Mouse (Mus musculus): Measurements from ENCODE around the gene Ube2f.

The Ube2f gene

DNA sequence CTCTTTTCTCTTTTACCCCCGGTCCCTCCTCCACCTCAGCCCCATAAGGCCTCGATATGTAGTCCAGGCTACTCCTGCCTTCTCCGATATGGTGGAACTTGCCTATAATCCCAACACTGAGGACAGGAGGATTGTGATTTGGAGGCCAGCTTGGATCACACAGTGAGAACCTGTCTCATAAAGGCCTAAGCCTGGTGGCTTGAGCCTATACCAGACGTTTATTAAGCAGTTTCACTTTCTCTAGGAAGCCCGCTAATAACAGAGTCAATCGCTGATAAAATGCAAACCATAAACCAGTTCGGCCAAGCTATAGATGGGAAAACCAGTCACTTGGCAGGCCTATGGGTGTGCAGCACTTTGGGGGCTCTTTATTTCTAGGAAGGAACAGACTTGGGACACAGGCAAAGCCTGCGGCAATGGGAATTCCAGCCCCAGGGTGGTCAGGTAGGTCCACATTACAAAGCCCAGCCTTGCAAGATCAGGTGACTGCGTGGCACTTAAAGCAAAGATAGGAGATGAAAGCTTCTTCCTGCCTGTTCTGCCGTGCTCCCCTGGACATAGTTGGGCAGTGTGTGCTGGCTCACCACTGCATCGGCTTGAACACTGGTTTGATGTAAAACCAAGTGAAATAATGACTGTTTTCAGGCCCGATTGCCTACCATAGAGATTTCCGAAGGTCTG lies 49.1 kb downstream of the Ube2f start:
- DNase-seq, result no peak

DNA sequence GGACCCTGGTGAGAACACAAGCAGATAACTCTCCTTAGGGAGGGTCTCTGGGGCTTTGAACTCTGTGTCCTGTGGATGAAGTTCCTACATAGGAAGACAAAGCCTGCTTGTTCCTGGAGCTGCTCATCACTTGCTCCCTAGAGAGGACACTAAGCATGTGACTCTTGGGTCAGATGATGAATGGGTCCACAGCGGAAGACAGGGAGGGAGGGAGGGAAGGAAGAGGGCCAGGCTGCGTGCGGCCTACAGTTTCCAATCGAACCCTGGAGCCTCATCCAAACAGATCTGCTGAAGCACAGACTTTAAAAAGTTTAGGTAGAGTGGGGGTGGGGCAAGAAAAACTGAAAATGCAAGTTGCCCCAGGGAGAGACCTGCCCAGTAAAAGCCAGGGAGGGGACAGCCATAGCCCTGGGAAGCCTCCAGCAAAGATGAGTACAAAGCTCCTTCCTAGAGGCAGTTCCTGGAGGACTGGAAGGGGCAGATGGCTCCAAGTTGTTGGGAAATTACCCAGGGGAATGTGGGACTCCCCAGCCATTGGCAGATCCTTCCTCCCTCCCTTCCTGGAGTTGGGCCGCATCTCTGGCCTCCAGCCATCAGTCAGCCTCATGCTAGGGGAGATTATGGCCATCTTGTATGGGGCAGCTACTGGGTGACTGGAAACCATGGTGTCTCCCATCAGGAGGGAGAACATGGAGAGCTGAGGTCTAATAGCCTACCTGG lies 49.8 kb downstream of the Ube2f start:
- DNase-seq, result peak; percentile 65 to 78

GRCm38 (mm10) chr1:91301206-91301920 lies 51.3 kb downstream of the Ube2f start:
- peak; percentile 69 to 70 for DNase-seq

GRCm38 (mm10) chr1:91302021-91302420 lies 51.9 kb downstream of the Ube2f start:
- no peak for DNase-seq

DNA sequence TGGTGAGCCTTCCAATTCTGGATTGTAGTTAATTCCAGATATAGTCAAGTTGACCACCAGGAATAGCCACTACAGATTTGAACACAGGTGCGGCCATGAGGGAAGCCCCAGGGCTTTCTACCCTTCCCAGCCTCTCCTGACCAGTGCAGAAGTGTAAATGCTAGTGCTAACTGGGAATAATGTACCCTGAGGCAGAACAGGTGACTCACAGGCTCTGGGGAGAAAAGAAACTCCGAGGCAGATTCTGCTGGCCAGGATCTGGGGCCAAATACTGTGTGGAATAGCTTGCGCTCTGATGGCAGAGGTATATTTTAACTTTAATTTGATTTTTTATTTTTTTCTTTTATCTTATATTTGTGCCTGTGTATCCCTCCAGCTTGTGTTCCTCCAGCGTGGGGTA lies 54.5 kb downstream of the Ube2f start:
- DNase-seq, result no peak

- DNase-seq, result peak; percentile 41 to 78
Observed at GRCm38 (mm10) chr1:91309366-91310085, 59.4 kb downstream of the Ube2f start.

DNA sequence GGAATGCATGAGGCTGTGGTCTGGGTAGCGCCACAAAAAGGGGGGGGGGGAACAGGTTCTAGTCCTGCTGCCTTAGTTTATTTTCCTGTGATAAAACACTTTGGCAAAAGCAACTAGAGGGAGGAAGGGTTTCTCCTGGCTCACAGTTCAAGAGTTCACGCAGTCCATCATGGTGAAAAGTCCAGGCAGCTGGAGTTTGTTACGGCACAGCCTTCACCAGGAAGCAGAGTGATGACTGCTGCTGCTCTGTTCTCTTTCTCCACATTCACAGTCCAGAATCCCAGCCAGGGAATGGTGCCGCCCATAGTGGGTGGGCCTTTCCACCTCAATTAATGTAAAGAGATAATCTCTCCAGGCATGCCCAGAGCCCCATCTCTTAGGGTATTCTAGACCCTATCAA lies 62.2 kb downstream of the Ube2f start:
- DNase-seq, result no peak

DNA sequence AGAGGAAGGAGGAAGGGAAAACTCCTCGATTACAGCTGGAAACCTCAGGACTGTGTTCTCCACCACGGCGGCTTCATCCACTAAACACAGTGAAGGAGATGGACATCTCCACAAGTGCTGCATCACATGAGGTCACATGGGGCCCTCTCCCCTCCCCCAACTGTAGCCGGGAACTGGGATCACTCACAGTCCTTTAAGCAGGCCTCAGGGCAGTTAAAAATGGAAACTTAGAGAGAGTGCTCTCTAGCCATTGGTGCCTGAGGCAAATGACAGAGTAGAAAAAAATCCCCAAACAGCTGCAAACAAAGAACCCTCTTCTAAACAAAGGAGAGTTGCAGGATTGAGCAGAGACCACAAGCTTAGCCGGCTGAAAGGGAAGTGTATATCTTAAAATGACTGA lies 63.1 kb downstream of the Ube2f start:
- no peak for DNase-seq

DNA sequence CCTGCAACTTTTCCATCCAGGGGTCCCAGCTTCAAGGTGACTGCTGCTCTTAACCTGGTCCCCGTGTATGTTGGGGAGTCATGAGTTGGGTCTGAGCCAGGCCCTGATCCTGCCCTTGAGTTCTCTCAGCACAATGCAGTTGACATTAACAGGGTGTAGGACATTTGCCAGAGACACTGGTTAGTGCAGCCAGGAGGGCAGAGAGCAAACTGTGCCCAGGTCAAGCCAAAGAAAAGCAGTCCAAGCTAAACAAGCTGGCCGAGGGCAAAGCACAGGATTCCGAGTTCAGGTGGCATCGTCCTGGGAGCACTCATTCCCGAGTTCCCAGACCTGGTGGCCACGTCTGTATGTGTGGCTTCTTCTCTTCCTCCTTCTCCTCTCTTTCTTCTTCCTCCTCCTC lies 67.6 kb downstream of the Ube2f start:
- DNase-seq, result peak; percentile 67 to 80

- peak in 1 of 2 experiments; percentile 13 for DNase-seq
Observed at GRCm38 (mm10) chr1:91321760-91322438, 71.8 kb downstream of the Ube2f start, which contains the start of gene Espnl. Espnl (plus strand) TSS chr1:91322075.

GRCm38 (mm10) chr1:91324646-91325045 lies 74.5 kb downstream of the Ube2f start:
- DNase-seq, result no peak

DNA sequence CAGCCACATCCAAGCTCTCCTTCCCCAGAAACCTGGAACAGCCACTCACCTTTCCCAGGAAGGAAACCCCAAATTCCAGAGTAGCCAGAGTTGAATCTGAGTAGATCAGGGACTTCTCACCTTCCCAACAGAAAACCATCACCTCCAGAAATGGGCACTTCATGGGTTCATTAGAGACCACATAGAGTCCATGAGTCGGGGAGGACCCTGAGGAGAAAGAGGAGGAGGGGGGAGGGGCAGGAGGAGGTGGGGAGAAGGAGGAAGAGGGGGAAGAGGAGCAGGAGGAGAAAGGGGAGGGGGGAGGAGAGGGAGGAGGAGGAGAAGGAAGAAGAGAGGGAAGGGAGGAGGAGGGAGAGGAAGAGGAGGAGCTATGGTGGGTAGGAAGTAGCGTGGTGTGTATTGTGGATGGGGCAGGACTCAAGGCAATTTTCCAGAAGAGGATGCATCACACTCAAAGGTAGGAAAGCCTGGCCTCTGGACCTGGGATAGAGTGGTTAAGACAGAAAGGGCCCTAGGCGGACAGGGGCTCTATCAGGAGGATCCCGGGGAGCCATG lies 75.5 kb downstream of the Ube2f start:
- DNase-seq, result no peak

GRCm38 (mm10) chr1:91332102-91332501 lies 82.0 kb downstream of the Ube2f start:
- no peak for DNase-seq

DNA sequence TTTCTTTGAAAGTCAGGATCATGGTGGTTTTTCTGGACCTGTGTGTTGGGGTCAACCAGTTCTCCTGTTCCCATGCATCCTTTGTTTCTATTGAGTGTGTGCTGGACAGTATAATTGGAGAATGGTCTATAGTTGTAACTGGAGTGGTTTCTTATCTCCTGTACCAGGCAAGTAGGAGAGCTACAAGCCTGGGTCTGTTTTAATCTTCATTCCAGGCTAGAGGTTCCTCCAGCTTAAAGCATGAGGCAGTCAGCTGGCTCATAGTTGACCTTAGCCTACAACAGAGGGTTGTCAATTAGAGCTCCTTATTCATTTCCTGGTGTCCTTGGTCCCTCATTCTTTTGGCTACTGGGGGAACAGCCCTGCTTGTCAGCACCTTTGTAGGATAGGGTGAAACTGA lies 83.5 kb downstream of the Ube2f start:
- DNase-seq, result no peak

DNA sequence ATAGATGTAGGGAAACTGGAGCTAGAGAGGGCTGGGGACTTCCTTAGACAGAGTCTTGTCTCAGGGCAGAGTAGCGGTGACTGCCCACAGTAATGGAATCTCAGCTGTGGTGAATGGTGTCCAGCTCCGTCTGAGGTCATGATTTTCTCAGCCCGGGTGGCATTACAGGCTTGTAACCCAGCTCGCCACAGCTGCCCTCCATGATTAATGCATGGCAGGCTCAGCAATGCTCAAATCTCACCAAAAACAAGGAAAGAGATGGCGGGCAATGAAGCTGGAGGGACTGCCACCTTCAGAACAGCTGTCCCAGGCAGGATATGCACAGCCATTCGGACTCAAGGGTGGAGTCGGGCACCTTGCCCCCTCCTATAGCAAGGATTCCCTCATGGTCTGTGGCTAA lies 87.3 kb downstream of the Ube2f start:
- no peak for DNase-seq

Data from kidney, postnatal 25 days (tissue).